30 mouse cellular contexts compared by ENCODE assay signal in the genomic region with DNA sequence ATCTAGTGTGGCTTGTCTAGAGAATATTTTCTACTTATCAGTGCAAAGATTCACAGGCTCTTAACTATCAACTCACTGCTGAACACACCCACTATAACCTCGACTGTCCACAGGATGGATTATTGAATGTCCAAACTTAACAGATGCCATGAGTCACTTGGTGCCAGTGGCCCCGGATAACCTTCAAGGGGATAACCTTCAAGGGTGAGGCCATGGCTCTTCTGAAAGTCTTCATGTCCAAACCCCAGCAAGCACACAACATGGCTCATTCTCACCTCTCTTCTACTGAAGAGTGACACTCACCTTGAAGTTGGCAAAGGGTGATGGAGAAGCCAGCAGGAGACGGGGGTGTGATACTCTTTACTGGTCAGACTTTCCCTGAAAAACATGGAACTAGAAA. TPM values are rescaled to one million over a fixed set of nuclear protein-coding genes. Genes with fewer than 3 reads are reported as not detected.
DNase-seq lines count a peak whose midpoint lies in the region; ATAC-seq and TF ChIP-seq lines count a peak whose summit lies in the region.
"Had no signal": no experiment of that assay in that cellular context is flagged by ENCODE, and none has a peak within 500 bp of the region (broad histone marks: within the 10 kb centered on the region; RNA-seq: fewer than 3 reads in every experiment).

No protein-coding gene starts in this region.

- peaks cover 0 to 23% of the 10 kb centered on the region in 2 experiments; a peak in 3 of 4 replicates for H3K4me1 ChIP-seq in liver, embryonic 14.5 days (replicated peaks; ENCODE audit: control insufficient read depth in 2 of 2, insufficient read depth in 2 of 2, low read length in 1 of 2)
- H3K4me1 ChIP-seq in liver, embryonic 12.5 days: peaks cover 24% of the 10 kb centered on the region
- peaks cover 38% of the 10 kb centered on the region for H3K4me1 ChIP-seq in liver, postnatal 0 days (ENCODE audit: insufficient read depth)
- 0 out of 2 replicates have a peak, but pooled peaks cover 6% of the 10 kb centered on the region for H3K4me1 ChIP-seq in forebrain, embryonic 12.5 days
- H3K4me1 ChIP-seq: forebrain, embryonic 13.5 days; hindbrain, embryonic 12.5 days; hindbrain, embryonic 15.5 days had no signal

- peak; percentile 52 to 87 for DNase-seq in adrenal gland, adult (ENCODE audit: inconsistent age in 2 of 2, low spot score in 1 of 2)
- DNase-seq in adrenal gland, postnatal 10 days: no peak
- DNase-seq in liver, embryonic 14.5 days (ENCODE audit: low read depth in 3 of 3, low spot score in 3 of 3): no peak
- peak; percentile 23 for DNase-seq in adrenal gland, postnatal 25 days
- DNase-seq in liver, postnatal 0 days: peak; percentile 37
- DNase-seq in cerebellum, postnatal 4 days (ENCODE audit: low spot score in 2 of 2): no peak
- DNase-seq: cerebellum, adult 11 months; cerebellum, adult 2 months; cerebellum, adult 9-11 months; cerebellum, postnatal 25 days; embryo, embryonic 11 days; forebrain, postnatal 0 days; gastrocnemius, adult 2 months; gastrocnemius, postnatal 14 days; heart, adult 11 months had no signal

- no peak for TF ChIP-seq CTCF in liver, embryonic 14.5 days (IDR thresholded peaks at IDR 0.05; ENCODE audit: low read depth)
- TF ChIP-seq CTCF in liver, postnatal 0 days (IDR thresholded peaks at IDR 0.05; ENCODE audit: low read depth): no peak

- TF ChIP-seq EP300 in liver, embryonic 14.5 days (IDR thresholded peaks at IDR 0.05; ENCODE audit: low read depth): no peak
- TF ChIP-seq EP300 in liver, postnatal 0 days (IDR thresholded peaks at IDR 0.05; ENCODE audit: low read depth): no peak

- WGBS in liver, embryonic 14.5 days (ENCODE audit: insufficient replicate concordance): 48% methylated on average over 3 of the region's 3 CpGs
- WGBS in liver, embryonic 12.5 days (ENCODE audit: insufficient replicate concordance): 46% methylated on average over 3 of the region's 3 CpGs
- 46% methylated on average over 3 of the region's 3 CpGs for WGBS in liver, postnatal 0 days (ENCODE audit: insufficient replicate concordance)
- 93% methylated on average over 3 of the region's 3 CpGs for WGBS in forebrain, embryonic 12.5 days

- H3K27me3 ChIP-seq in liver, embryonic 14.5 days (ENCODE audit: control insufficient read depth, insufficient read depth, low read length): no peaks in the 10 kb centered on the region
- H3K27me3 ChIP-seq in liver, embryonic 12.5 days (replicated peaks): peaks cover 9% of the 10 kb centered on the region; the same call in 1 of the 2 replicates
- H3K27me3 ChIP-seq in liver, postnatal 0 days (ENCODE audit: insufficient read depth, low read length): no peaks in the 10 kb centered on the region
- no peaks in the 10 kb centered on the region for H3K27me3 ChIP-seq in forebrain, embryonic 12.5 days
- H3K27me3 ChIP-seq: hindbrain, embryonic 12.5 days; hindbrain, embryonic 15.5 days had no signal

- ATAC-seq in liver, embryonic 14.5 days (ENCODE audit: insufficient read depth): no peak
- ATAC-seq in liver, embryonic 12.5 days: no peak
- peak; percentile 52 for ATAC-seq in liver, postnatal 0 days
- ATAC-seq in forebrain, embryonic 12.5 days (ENCODE audit: low FRiP score): no peak
- ATAC-seq: activated CD4-positive, CD25-positive, alpha-beta regulatory T cell, adult 4 months; forebrain, embryonic 13.5 days; forebrain, postnatal 0 days had no signal

- no peaks in the 10 kb centered on the region for H3K9me3 ChIP-seq in liver, embryonic 14.5 days (ENCODE audit: control insufficient read depth, low read length)
- no peaks in the 10 kb centered on the region for H3K9me3 ChIP-seq in liver, embryonic 12.5 days (replicated peaks)
- no peaks in the 10 kb centered on the region for H3K9me3 ChIP-seq in liver, postnatal 0 days (ENCODE audit: low read length)
- H3K9me3 ChIP-seq in forebrain, embryonic 12.5 days: no peaks in the 10 kb centered on the region
- H3K9me3 ChIP-seq: embryonic facial prominence, embryonic 10.5 days; embryonic facial prominence, embryonic 13.5 days; forebrain, embryonic 13.5 days; hindbrain, embryonic 12.5 days; hindbrain, embryonic 15.5 days had no signal

- H3K27ac ChIP-seq in liver, embryonic 14.5 days: no peak overlapping the region
- no peak overlapping the region for H3K27ac ChIP-seq in liver, embryonic 12.5 days
- peak overlapping the region; percentile 98 for H3K27ac ChIP-seq in liver, postnatal 0 days (ENCODE audit: low read depth)
- H3K27ac ChIP-seq in forebrain, embryonic 12.5 days: no peak overlapping the region
- H3K27ac ChIP-seq: embryonic facial prominence, embryonic 10.5 days; embryonic facial prominence, embryonic 13.5 days; forebrain, embryonic 13.5 days; gastrocnemius, adult 2 months; hindbrain, embryonic 12.5 days; hindbrain, embryonic 15.5 days had no signal

- H3K4me2 ChIP-seq in liver, embryonic 14.5 days (ENCODE audit: low read depth): peak overlapping the region; percentile 6; the same call in 1 of the 2 replicates
- no peak overlapping the region for H3K4me2 ChIP-seq in liver, embryonic 12.5 days
- peak overlapping the region; percentile 38 for H3K4me2 ChIP-seq in liver, postnatal 0 days (ENCODE audit: low read depth, low read length)
- H3K4me2 ChIP-seq in forebrain, embryonic 12.5 days: no peak overlapping the region
- H3K4me2 ChIP-seq: embryonic facial prominence, embryonic 13.5 days; forebrain, embryonic 13.5 days; heart, embryonic 11.5 days; hindbrain, embryonic 12.5 days; hindbrain, embryonic 15.5 days had no signal

- no peaks in the 10 kb centered on the region for H3K36me3 ChIP-seq in liver, embryonic 14.5 days (replicated peaks; ENCODE audit: control insufficient read depth, insufficient read depth, low read depth)
- no peaks in the 10 kb centered on the region for H3K36me3 ChIP-seq in liver, embryonic 12.5 days
- H3K36me3 ChIP-seq in liver, postnatal 0 days (replicated peaks; ENCODE audit: insufficient read depth, low read length): no peaks in the 10 kb centered on the region
- no peaks in the 10 kb centered on the region for H3K36me3 ChIP-seq in forebrain, embryonic 12.5 days (replicated peaks)
- H3K36me3 ChIP-seq: embryonic facial prominence, embryonic 10.5 days; embryonic facial prominence, embryonic 13.5 days; hindbrain, embryonic 12.5 days; hindbrain, embryonic 15.5 days had no signal

- H3K9ac ChIP-seq in liver, embryonic 14.5 days (replicated peaks): no peak overlapping the region
- no peak overlapping the region for H3K9ac ChIP-seq in liver, embryonic 12.5 days
- peak overlapping the region; percentile 30; the same call in 1 of the 2 replicates for H3K9ac ChIP-seq in liver, postnatal 0 days (replicated peaks)
- H3K9ac ChIP-seq in forebrain, embryonic 12.5 days: no peak overlapping the region
- H3K9ac ChIP-seq: embryonic facial prominence, embryonic 13.5 days; forebrain, embryonic 13.5 days; forebrain, postnatal 0 days; hindbrain, embryonic 12.5 days; hindbrain, embryonic 15.5 days had no signal

- no peak overlapping the region for H3K4me3 ChIP-seq in liver, embryonic 14.5 days (ENCODE audit: insufficient read depth in 1 of 2, low read depth in 2 of 2, low read length in 2 of 2)
- no peak overlapping the region for H3K4me3 ChIP-seq in liver, embryonic 12.5 days
- H3K4me3 ChIP-seq in liver, postnatal 0 days (ENCODE audit: low read depth, low read length): no peak overlapping the region
- H3K4me3 ChIP-seq in forebrain, embryonic 12.5 days (replicated peaks): no peak overlapping the region
- H3K4me3 ChIP-seq: embryonic facial prominence, embryonic 10.5 days; embryonic facial prominence, embryonic 13.5 days; erythroblast, embryonic 14.5 days; forebrain, embryonic 13.5 days; gastrocnemius, adult 2 months; hindbrain, embryonic 12.5 days; hindbrain, embryonic 15.5 days had no signal

RNA-seq across cellular contexts. Expression of gene Ahsg, which starts 4.4 kb away (rescaled TPM):
- total RNA-seq in adrenal gland, postnatal 10 days (2021): 1,000 to 10,000 TPM; 3,016 to 7,289 TPM
- 1,135 and 1,143 TPM in 2 replicates for polyA plus RNA-seq in liver, embryonic 14.5 days (2012; rRNA removed)
- polyA plus RNA-seq in liver, embryonic 14.5 days (2014; fragmentation: Nextera tagmentation; extraction: Ambion mirVana): 1,052 and 1,153 TPM in 2 replicates
- polyA plus RNA-seq in liver, embryonic 12.5 days (2016; fragmentation: Nextera tagmentation; extraction: Ambion mirVana): 184 and 190 TPM in 2 replicates
- 1.6 and 132 TPM in 2 replicates for total RNA-seq in adrenal gland, postnatal 25 days (2021)
- polyA plus RNA-seq in liver, postnatal 0 days (2015; fragmentation: Nextera tagmentation; extraction: Ambion mirVana): 25,564 and 27,060 TPM in 2 replicates
- not detected in 2 replicates for polyA plus RNA-seq in forebrain, embryonic 12.5 days (2016; fragmentation: Nextera tagmentation; extraction: Ambion mirVana)
- total RNA-seq: forebrain, postnatal 0 days; gastrocnemius, adult 2 months; hematopoietic stem cell, adult 5-6 weeks had no signal
- polyA plus RNA-seq: activated CD4-positive, CD25-positive, alpha-beta regulatory T cell, adult 4 months; cerebellum, adult 2 months; cortical plate, adult 2 months; embryonic facial prominence, embryonic 10.5 days; embryonic facial prominence, embryonic 13.5 days; forebrain, embryonic 13.5 days; forebrain, postnatal 0 days; hindbrain, embryonic 12.5 days had no signal

RNA-seq across cellular contexts. Expression of gene Dnajb11, which starts 29.1 kb away (rescaled TPM):
- total RNA-seq in adrenal gland, postnatal 10 days (2021): 10 to 100 TPM; 59.9 to 65.8 TPM
- 15.1 and 25.9 TPM in 2 replicates for polyA plus RNA-seq in liver, embryonic 14.5 days (2012; rRNA removed)
- 54.3 and 54.9 TPM in 2 replicates for polyA plus RNA-seq in liver, embryonic 14.5 days (2014; fragmentation: Nextera tagmentation; extraction: Ambion mirVana)
- 95.2 and 97.9 TPM in 2 replicates for polyA plus RNA-seq in liver, embryonic 12.5 days (2016; fragmentation: Nextera tagmentation; extraction: Ambion mirVana)
- total RNA-seq in adrenal gland, postnatal 25 days (2021): 71.4 and 71.9 TPM in 2 replicates
- polyA plus RNA-seq in liver, postnatal 0 days (2015; fragmentation: Nextera tagmentation; extraction: Ambion mirVana): 48.9 and 50.3 TPM in 2 replicates
- 87.7 and 87.8 TPM in 2 replicates for polyA plus RNA-seq in forebrain, embryonic 12.5 days (2016; fragmentation: Nextera tagmentation; extraction: Ambion mirVana)

RNA-seq across cellular contexts. Expression of gene Tbccd1, which starts 29.3 kb away (rescaled TPM):
- total RNA-seq in adrenal gland, postnatal 10 days (2021): 10 to 100 TPM; 16.8 to 20.4 TPM
- 20.3 and 25.6 TPM in 2 replicates for polyA plus RNA-seq in liver, embryonic 14.5 days (2012; rRNA removed)
- polyA plus RNA-seq in liver, embryonic 14.5 days (2014; fragmentation: Nextera tagmentation; extraction: Ambion mirVana): 23.5 and 24.8 TPM in 2 replicates
- 31.1 and 33.3 TPM in 2 replicates for polyA plus RNA-seq in liver, embryonic 12.5 days (2016; fragmentation: Nextera tagmentation; extraction: Ambion mirVana)
- 16.4 and 23.6 TPM in 2 replicates for total RNA-seq in adrenal gland, postnatal 25 days (2021)
- 13.7 and 14.6 TPM in 2 replicates for polyA plus RNA-seq in liver, postnatal 0 days (2015; fragmentation: Nextera tagmentation; extraction: Ambion mirVana)
- polyA plus RNA-seq in forebrain, embryonic 12.5 days (2016; fragmentation: Nextera tagmentation; extraction: Ambion mirVana): 30.8 and 36.2 TPM in 2 replicates

RNA-seq across cellular contexts. Expression of gene Fetub, which starts 31.4 kb away (rescaled TPM):
- 100 to 1,000 TPM in 1 of 2 experiments, 10 to 100 TPM in 1; 87.0 to 166 TPM for total RNA-seq in adrenal gland, postnatal 10 days (2021)
- polyA plus RNA-seq in liver, embryonic 14.5 days (2012; rRNA removed): 1.5 and 1.6 TPM in 2 replicates
- 2.2 and 2.3 TPM in 2 replicates for polyA plus RNA-seq in liver, embryonic 14.5 days (2014; fragmentation: Nextera tagmentation; extraction: Ambion mirVana)
- polyA plus RNA-seq in liver, embryonic 12.5 days (2016; fragmentation: Nextera tagmentation; extraction: Ambion mirVana): 0.35 and 0.69 TPM in 2 replicates
- total RNA-seq in adrenal gland, postnatal 25 days (2021): 78.1 and 82.3 TPM in 2 replicates
- 578 and 644 TPM in 2 replicates for polyA plus RNA-seq in liver, postnatal 0 days (2015; fragmentation: Nextera tagmentation; extraction: Ambion mirVana)
- polyA plus RNA-seq in forebrain, embryonic 12.5 days (2016; fragmentation: Nextera tagmentation; extraction: Ambion mirVana): not detected in 2 replicates
- total RNA-seq: forebrain, postnatal 0 days; gastrocnemius, adult 2 months; gastrocnemius, postnatal 14 days; hematopoietic stem cell, adult 5-6 weeks had no signal
- polyA plus RNA-seq: activated CD4-positive, CD25-positive, alpha-beta regulatory T cell, adult 4 months; cerebellum, adult 2 months; embryonic facial prominence, embryonic 10.5 days; erythroblast, embryonic 14.5 days; forebrain, embryonic 13.5 days; heart, embryonic 14.5 days; heart, postnatal 0 days; hindbrain, embryonic 12.5 days; hindbrain, embryonic 15.5 days; intestine, embryonic 14.5 days had no signal

Comparison
In these comparisons a context has a peak if more than half of its experiments do, and no peak if none do; other contexts are left out.
1. DNase-seq: peak in adrenal gland, adult (2 of 2), adrenal gland, postnatal 25 days (single experiment) and liver, postnatal 0 days (single experiment); none in adrenal gland, postnatal 10 days (single experiment), liver, embryonic 14.5 days (0 of 3) and cerebellum, postnatal 4 days (0 of 2).
2. H3K4me2 ChIP-seq: peak in liver, embryonic 14.5 days (single experiment) and liver, postnatal 0 days (single experiment); none in liver, embryonic 12.5 days (single experiment) and forebrain, embryonic 12.5 days (single experiment).
3. RNA of gene Ahsg, which starts 4.4 kb away (polyA plus RNA-seq): 25,564 to 27,060 TPM in liver, postnatal 0 days, 1,052 to 1,153 TPM in liver, embryonic 14.5 days and 184 to 190 TPM in liver, embryonic 12.5 days; not detected in forebrain, embryonic 12.5 days; every median in the first group is over 100 times any median in the second.